Mouse (Mus musculus) right cerebral cortex, postnatal 14 days (tissue): ENCODE results near the gene Cdca7l.

Source experiments
- DNase-seq: peaks from one replicate; pipeline ENCODE4 v3.0.0; 2022

The Cdca7l gene

GRCm38 (mm10) chr12:117809327-117810017 lies 5.4 kb downstream of the Cdca7l start:
- DNase-seq: no peak

- DNase-seq: no peak
Observed at GRCm38 (mm10) chr12:117810074-117810473, 6.0 kb downstream of the Cdca7l start.

GRCm38 (mm10) chr12:117820138-117820858 lies 16.2 kb downstream of the Cdca7l start:
- no peak for DNase-seq

- no peak for DNase-seq
Observed at GRCm38 (mm10) chr12:117820859-117821221, 16.8 kb downstream of the Cdca7l start.

GRCm38 (mm10) chr12:117821394-117821793 lies 17.3 kb downstream of the Cdca7l start:
- DNase-seq: no peak

GRCm38 (mm10) chr12:117828350-117828749 lies 24.3 kb downstream of the Cdca7l start:
- DNase-seq: no peak

- no peak for DNase-seq
Observed at GRCm38 (mm10) chr12:117831351-117831961, 27.4 kb downstream of the Cdca7l start.

- no peak for DNase-seq
Observed at GRCm38 (mm10) chr12:117832190-117832589, 28.1 kb downstream of the Cdca7l start.

- no peak for DNase-seq
Observed at GRCm38 (mm10) chr12:117834652-117835051, 30.6 kb downstream of the Cdca7l start.

GRCm38 (mm10) chr12:117835371-117835770 lies 31.3 kb downstream of the Cdca7l start:
- DNase-seq: no peak

GRCm38 (mm10) chr12:117837376-117837775 lies 33.3 kb downstream of the Cdca7l start:
- no peak for DNase-seq

GRCm38 (mm10) chr12:117840705-117841104 lies 36.6 kb downstream of the Cdca7l start:
- no peak for DNase-seq

- no peak for DNase-seq
Observed at GRCm38 (mm10) chr12:117842676-117843075, 38.6 kb downstream of the Cdca7l start.

- DNase-seq: peak; percentile 57
Observed at GRCm38 (mm10) chr12:117843302-117844074, 39.4 kb downstream of the Cdca7l start.

GRCm38 (mm10) chr12:117844075-117844408 lies 40.0 kb downstream of the Cdca7l start:
- no peak for DNase-seq

GRCm38 (mm10) chr12:117844917-117845316 lies 40.8 kb downstream of the Cdca7l start:
- no peak for DNase-seq

GRCm38 (mm10) chr12:117848621-117849020 lies 44.5 kb downstream of the Cdca7l start:
- DNase-seq: no peak

GRCm38 (mm10) chr12:117850472-117850871 lies 46.4 kb downstream of the Cdca7l start:
- no peak for DNase-seq

- peak; percentile 54 for DNase-seq
Observed at GRCm38 (mm10) chr12:117853316-117853715, 49.2 kb downstream of the Cdca7l start.

GRCm38 (mm10) chr12:117857023-117857422 lies 52.9 kb downstream of the Cdca7l start:
- DNase-seq: no peak

- DNase-seq: no peak
Observed at GRCm38 (mm10) chr12:117857884-117858283, 53.8 kb downstream of the Cdca7l start.

- no peak for DNase-seq
Observed at GRCm38 (mm10) chr12:117860840-117861239, 56.8 kb downstream of the Cdca7l start.

- no peak for DNase-seq
Observed at GRCm38 (mm10) chr12:117861249-117861648, 57.2 kb downstream of the Cdca7l start.
